Mouse (Mus musculus) ES-Bruce4 (cell line): ENCODE measurements around the gene Arid1b. TPM values are rescaled to one million over a fixed set of nuclear protein-coding genes. Genes with fewer than 3 reads are reported as not detected.
A peak's percentile ranks its signal among the peaks of the same experiment; 100 is the strongest.

ENCODE experiments used
- H3K27ac ChIP-seq: 2 replicates; pipeline ENCODE4 v1.5.1; 2012; ENCODE audit warnings: low read length, inconsistent platforms; ENCODE audit not compliant: insufficient read depth
- H3K27me3 ChIP-seq: 2 replicates; pipeline ENCODE4 v1.6.1; 2012; ENCODE audit warnings: mild to moderate bottlenecking, low read length, inconsistent platforms; ENCODE audit not compliant: control insufficient read depth, poor library complexity, insufficient read depth, severe bottlenecking
- H3K36me3 ChIP-seq: 2 replicates; pipeline ENCODE4 v1.6.1; 2012; ENCODE audit warnings: inconsistent platforms, mild to moderate bottlenecking, low read length, moderate library complexity; ENCODE audit not compliant: control insufficient read depth, poor library complexity, insufficient read depth, severe bottlenecking
- H3K4me1 ChIP-seq: one replicate; pipeline ENCODE4 v1.8.1; 2011; ENCODE audit warnings: low read length; ENCODE audit not compliant: control insufficient read depth, insufficient read depth
- H3K4me3 ChIP-seq: 2 replicates; pipeline ENCODE4 v1.5.1; 2011; ENCODE audit warnings: low read depth, mild to moderate bottlenecking, low read length
- H3K9ac ChIP-seq: 2 replicates; pipeline ENCODE4 v1.6.1; 2012; ENCODE audit warnings: low read depth, mild to moderate bottlenecking, inconsistent platforms; ENCODE audit not compliant: poor library complexity, severe bottlenecking
- H3K9me3 ChIP-seq: replicated peaks from 2 replicates; pipeline ENCODE4 v1.6.1; 2012; ENCODE audit warnings: mild to moderate bottlenecking, low read length, inconsistent platforms; ENCODE audit not compliant: control insufficient read depth, poor library complexity, insufficient read depth, severe bottlenecking
- CTCF ChIP-seq: IDR thresholded peaks from one replicate; pipeline ENCODE4 v1.8.1; 2011; ENCODE audit warnings: low read depth, low read length
- EP300 ChIP-seq: IDR thresholded peaks from 2 replicates; pipeline ENCODE4 v1.6.1; 2011; ENCODE audit warnings: low read depth, low read length; ENCODE audit not compliant: insufficient read depth
- POLR2A ChIP-seq: IDR thresholded peaks from one replicate; pipeline ENCODE4 v1.8.1; 2011; ENCODE audit warnings: low read length; ENCODE audit not compliant: insufficient read depth
- polyA plus RNA-seq: library from polyadenylated mRNA; stranded (reverse); fragments of >200 nt; gene quantifications from 2 replicates; pipeline ENCODE4 v1.2.4, GENCODE M21; 2011; ENCODE audit warnings: low read depth; ENCODE audit not compliant: missing spikeins, insufficient read depth, insufficient read length

The Arid1b gene
- polyA plus RNA-seq, 1 experiment: 20.4 TPM

DNA sequence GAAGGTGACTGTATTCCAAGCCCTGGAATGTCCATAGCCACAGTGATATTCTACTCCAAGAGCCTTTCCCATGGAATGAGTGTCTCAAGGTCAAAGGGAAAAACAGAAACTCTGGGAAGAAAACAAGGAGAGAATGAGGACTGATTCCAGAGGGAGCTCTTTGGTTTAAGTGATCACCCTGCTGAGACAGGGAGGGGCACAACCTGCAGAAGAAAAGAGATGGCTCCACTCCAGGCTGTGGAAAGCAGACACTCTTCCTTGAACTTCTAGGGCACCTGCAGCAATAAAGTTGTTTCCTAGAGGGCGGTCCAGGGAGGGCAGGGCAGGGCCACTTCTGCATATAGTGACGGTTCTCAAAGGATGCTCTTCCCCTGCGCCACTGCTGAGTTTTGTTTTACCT, 45.6 kb upstream of the Arid1b start:
- Histone ChIP-seq H3K36me3 (no peaks in the 10 kb centered on the region), H3K27me3 (no peaks in the 10 kb centered on the region), H3K27ac (peak overlapping the region; percentile 70; the same call in 1 of the 2 replicates), H3K4me3 (no peak overlapping the region), H3K9me3 (no peaks in the 10 kb centered on the region), H3K4me1 (peaks cover 2% of the 10 kb centered on the region), H3K9ac (no peak overlapping the region)
- TF ChIP-seq EP300 (peak; percentile 72), CTCF (no peak)

DNA sequence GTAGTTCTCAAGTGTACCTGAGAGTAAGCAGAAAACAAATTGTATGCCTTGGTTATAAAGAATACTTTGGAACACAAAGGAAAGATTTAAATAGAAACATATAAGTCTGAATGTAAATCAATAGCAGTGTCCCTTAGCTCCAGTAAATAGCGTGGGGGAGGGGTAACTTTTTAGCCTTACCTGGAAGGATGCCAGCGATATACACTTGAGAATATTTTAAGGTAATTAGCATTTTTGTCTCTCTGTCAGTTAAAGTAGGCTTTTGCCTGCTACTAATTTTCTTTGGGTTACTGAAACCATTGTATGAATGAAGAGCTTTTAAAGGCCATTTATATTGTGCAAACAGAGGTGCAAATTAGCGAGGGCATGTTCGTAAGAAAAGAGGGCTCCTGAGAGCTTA, 39.7 kb upstream of the Arid1b start:
- Histone ChIP-seq H3K9me3 (no peaks in the 10 kb centered on the region), H3K9ac (no peak overlapping the region), H3K27me3 (no peaks in the 10 kb centered on the region), H3K36me3 (no peaks in the 10 kb centered on the region), H3K4me3 (no peak overlapping the region), H3K27ac (no peak overlapping the region), H3K4me1 (no peaks in the 10 kb centered on the region)
- TF ChIP-seq POLR2A (no peak), EP300 (no peak), CTCF (no peak)

DNA sequence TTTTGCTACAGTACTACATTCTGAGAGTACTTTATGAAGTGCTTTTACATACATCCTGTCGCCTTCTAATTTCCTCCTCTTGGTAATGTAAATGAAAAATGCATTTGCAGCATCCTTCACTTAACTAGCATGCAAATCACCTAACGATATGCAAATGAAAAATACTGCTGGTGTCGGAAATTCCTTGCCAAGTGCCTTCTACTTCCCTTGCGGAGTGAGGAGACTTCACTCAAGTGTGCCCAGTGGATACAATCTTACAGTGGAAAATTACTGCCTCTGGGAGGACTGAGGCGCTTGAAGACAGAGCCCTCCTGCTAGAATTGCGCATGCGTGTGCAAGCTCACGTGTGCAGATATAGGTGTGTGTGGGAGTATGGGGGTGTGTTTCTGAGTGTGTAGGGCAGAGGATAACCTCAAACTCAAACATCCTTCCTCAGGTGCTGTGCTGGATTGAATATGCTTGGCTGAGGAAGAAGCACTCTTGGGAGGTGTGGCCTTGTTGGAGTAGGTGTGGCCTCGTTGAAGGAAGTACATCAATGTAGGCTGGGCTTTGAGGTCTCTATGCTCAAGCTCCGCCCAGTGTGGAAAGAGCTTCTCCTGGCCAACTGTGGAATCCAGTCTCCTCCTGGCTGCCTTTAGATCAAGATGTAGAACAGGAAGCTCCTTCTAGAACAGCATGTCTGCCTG, 29.8 kb upstream of the Arid1b start:
- Histone ChIP-seq H3K4me3 (no peak overlapping the region), H3K36me3 (no peaks in the 10 kb centered on the region), H3K27ac (no peak overlapping the region), H3K9ac (no peak overlapping the region), H3K27me3 (no peaks in the 10 kb centered on the region), H3K4me1 (peaks cover 1% of the 10 kb centered on the region), H3K9me3 (no peaks in the 10 kb centered on the region)
- TF ChIP-seq POLR2A: no peak
- no peak for TF ChIP-seq EP300
- TF ChIP-seq CTCF: no peak

GRCm38 (mm10) chr17:4967201-4967600, 26.9 kb upstream of the Arid1b start:
- H3K9ac ChIP-seq: no peak overlapping the region
- no peaks in the 10 kb centered on the region; the same call in 1 of the 2 replicates for H3K27me3 ChIP-seq
- no peak overlapping the region for H3K27ac ChIP-seq
- no peaks in the 10 kb centered on the region for H3K9me3 ChIP-seq
- no peak for TF ChIP-seq CTCF
- TF ChIP-seq POLR2A: no peak
- TF ChIP-seq EP300: no peak
- no peaks in the 10 kb centered on the region for H3K36me3 ChIP-seq
- no peak overlapping the region for H3K4me3 ChIP-seq
- H3K4me1 ChIP-seq: peaks cover 1% of the 10 kb centered on the region

- no peak overlapping the region for H3K27ac ChIP-seq
Measured at GRCm38 (mm10) chr17:4968035-4968434, 26.1 kb upstream of the Arid1b start.

DNA sequence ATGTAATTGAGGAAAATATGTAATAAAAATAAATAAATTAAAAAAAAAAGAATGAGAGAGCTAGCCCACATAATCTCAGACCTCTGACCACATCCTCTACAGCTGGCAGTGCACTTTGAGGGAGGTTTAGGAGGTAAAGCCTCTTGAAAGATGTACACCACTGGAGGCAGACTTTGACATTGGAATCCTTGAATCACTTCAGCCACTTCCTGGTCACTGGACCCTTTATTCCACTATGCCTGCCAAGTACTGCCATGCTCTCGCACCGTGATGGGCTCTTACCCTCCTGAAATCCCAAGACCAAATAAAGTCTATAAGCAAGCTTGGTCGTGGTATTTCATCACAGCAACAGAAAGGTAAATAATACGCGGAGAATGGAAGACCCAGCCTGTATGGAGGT, 25.3 kb upstream of the Arid1b start:
- no peaks in the 10 kb centered on the region for H3K36me3 ChIP-seq
- H3K4me1 ChIP-seq: peaks cover 1% of the 10 kb centered on the region
- no peak overlapping the region for H3K27ac ChIP-seq
- TF ChIP-seq POLR2A: no peak
- no peak for TF ChIP-seq CTCF
- no peak for TF ChIP-seq EP300
- no peak overlapping the region for H3K9ac ChIP-seq
- H3K4me3 ChIP-seq: no peak overlapping the region
- H3K9me3 ChIP-seq: no peaks in the 10 kb centered on the region
- H3K27me3 ChIP-seq: no peaks in the 10 kb centered on the region; the same call in 1 of the 2 replicates

More at GRCm38 (mm10) chr17:4968035-4968434, 26.1 kb upstream of the Arid1b start:
- TF ChIP-seq EP300 (no peak), CTCF (no peak), POLR2A (no peak)
- Histone ChIP-seq H3K4me1 (peaks cover 1% of the 10 kb centered on the region), H3K27me3 (no peaks in the 10 kb centered on the region; the same call in 1 of the 2 replicates), H3K36me3 (no peaks in the 10 kb centered on the region), H3K4me3 (no peak overlapping the region), H3K9ac (no peak overlapping the region), H3K9me3 (no peaks in the 10 kb centered on the region)
